Comparison of ENCODE assay signal across 8 mouse cellular contexts in genomic region chr17:47597261-47597660, GRCm38 (mm10). TPM values are rescaled to one million over a fixed set of nuclear protein-coding genes. Genes with fewer than 3 reads are reported as not detected.
DNase-seq lines count a peak whose midpoint lies in the region; ATAC-seq lines count a peak whose summit lies in the region.

No protein-coding gene starts in this region.

- peaks cover 76% of the 10 kb centered on the region for H3K36me3 ChIP-seq in megakaryocyte, embryonic 14.5 days (replicated peaks; ENCODE audit: low read length)
- H3K36me3 ChIP-seq in intestine, embryonic 14.5 days (ENCODE audit: control insufficient read depth, insufficient read depth, low read length), result peaks cover 56% of the 10 kb centered on the region
- H3K36me3 ChIP-seq in neural tube, embryonic 13.5 days, result peaks cover 40% of the 10 kb centered on the region

- peak overlapping the region; percentile 88 for H3K9ac ChIP-seq in intestine, embryonic 14.5 days (ENCODE audit: low read length)
- H3K9ac ChIP-seq in neural tube, embryonic 13.5 days, result peak overlapping the region; percentile 81; the same call in 1 of the 2 replicates

- ATAC-seq in megakaryocyte, adult 5-6 weeks (ENCODE audit: poor library complexity, severe bottlenecking), result no peak
- no peak for ATAC-seq in intestine, embryonic 14.5 days (replicated peaks; ENCODE audit: low FRiP score, low TSS enrichment, low read depth)
- no peak for ATAC-seq in neural tube, embryonic 13.5 days (ENCODE audit: low read depth)

- H3K27ac ChIP-seq in intestine, embryonic 14.5 days (ENCODE audit: low read depth), result peak overlapping the region; percentile 98
- no peak overlapping the region for H3K27ac ChIP-seq in neural tube, embryonic 13.5 days (replicated peaks)

- WGBS in intestine, embryonic 14.5 days, result 37% methylated on average over 13 of the region's 13 CpGs
- WGBS in neural tube, embryonic 13.5 days, result 83% methylated on average over 13 of the region's 13 CpGs

- peaks cover 74% of the 10 kb centered on the region for H3K4me1 ChIP-seq in megakaryocyte, embryonic 14.5 days
- peaks cover 30% of the 10 kb centered on the region for H3K4me1 ChIP-seq in intestine, embryonic 14.5 days (replicated peaks; ENCODE audit: control insufficient read depth, insufficient read depth, low read length)
- peaks cover 48% of the 10 kb centered on the region for H3K4me1 ChIP-seq in neural tube, embryonic 13.5 days (replicated peaks)

- H3K4me2 ChIP-seq in intestine, embryonic 14.5 days (ENCODE audit: low read length), result peak overlapping the region; percentile 97
- peak overlapping the region; percentile 96 for H3K4me2 ChIP-seq in neural tube, embryonic 13.5 days

- peak overlapping the region; percentile 98 for H3K4me3 ChIP-seq in megakaryocyte, embryonic 14.5 days (replicated peaks)
- H3K4me3 ChIP-seq in intestine, embryonic 14.5 days (ENCODE audit: low read depth, low read length), result peak overlapping the region; percentile 73
- H3K4me3 ChIP-seq in neural tube, embryonic 13.5 days, result no peak overlapping the region

- no peaks in the 10 kb centered on the region for H3K9me3 ChIP-seq in megakaryocyte, embryonic 14.5 days
- H3K9me3 ChIP-seq in intestine, embryonic 14.5 days (ENCODE audit: control insufficient read depth, low read length), result no peaks in the 10 kb centered on the region
- H3K9me3 ChIP-seq in neural tube, embryonic 13.5 days, result no peaks in the 10 kb centered on the region

- H3K27me3 ChIP-seq in megakaryocyte, embryonic 14.5 days (replicated peaks), result no peaks in the 10 kb centered on the region
- no peaks in the 10 kb centered on the region for H3K27me3 ChIP-seq in intestine, embryonic 14.5 days (replicated peaks; ENCODE audit: control insufficient read depth, insufficient read depth, low read length)
- H3K27me3 ChIP-seq in neural tube, embryonic 13.5 days, result no peaks in the 10 kb centered on the region

- DNase-seq in adrenal gland, adult (ENCODE audit: inconsistent age in 2 of 2, low spot score in 1 of 2), result peak; percentile 62 to 84
- DNase-seq in adrenal gland, postnatal 4 days (ENCODE audit: low spot score in 2 of 2), result no peak
- no peak for DNase-seq in intestine, embryonic 14.5 days (ENCODE audit: low spot score)
- DNase-seq in gastrocnemius, postnatal 10 days, result no peak
- DNase-seq in yolk sac, embryonic 10.5 days (ENCODE audit: low spot score), result no peak

RNA-seq across cellular contexts. Expression of gene Bysl, which starts 14.0 kb away (rescaled TPM):
- total RNA-seq in adrenal gland, postnatal 4 days (2021), result 10 to 100 TPM; 12.5 to 14.3 TPM
- 7.8 and 17.7 TPM in 2 replicates for polyA plus RNA-seq in megakaryocyte, embryonic 14.5 days (2012; ENCODE audit: insufficient read depth, low replicate concordance)
- total RNA-seq in megakaryocyte, adult 5-6 weeks (2015), result 4.8 and 5.6 TPM in 2 replicates
- total RNA-seq in megakaryocyte, adult 5-6 weeks (2017), result 6.4 and 7.3 TPM in 2 replicates
- polyA plus RNA-seq in intestine, embryonic 14.5 days (2014; fragmentation: Nextera tagmentation; extraction: Ambion mirVana), result 25.7 and 27.4 TPM in 2 replicates
- 32.9 and 33.2 TPM in 2 replicates for polyA plus RNA-seq in neural tube, embryonic 13.5 days (2015; fragmentation: Nextera tagmentation; extraction: Ambion mirVana)
- 10 to 100 TPM; 13.0 TPM for total RNA-seq in gastrocnemius, postnatal 10 days (2021)

RNA-seq across cellular contexts. Expression of gene Med20, which starts 14.1 kb away (rescaled TPM):
- 10 to 100 TPM; 40.4 to 40.8 TPM for total RNA-seq in adrenal gland, postnatal 4 days (2021)
- 2.3 TPM in 1 of 2 replicates, not detected in the other for polyA plus RNA-seq in megakaryocyte, embryonic 14.5 days (2012; ENCODE audit: insufficient read depth, low replicate concordance)
- total RNA-seq in megakaryocyte, adult 5-6 weeks (2015), result 17.2 and 18.2 TPM in 2 replicates
- total RNA-seq in megakaryocyte, adult 5-6 weeks (2017), result 32.2 and 33.8 TPM in 2 replicates
- 45.2 and 48.2 TPM in 2 replicates for polyA plus RNA-seq in intestine, embryonic 14.5 days (2014; fragmentation: Nextera tagmentation; extraction: Ambion mirVana)
- 38.9 and 39.7 TPM in 2 replicates for polyA plus RNA-seq in neural tube, embryonic 13.5 days (2015; fragmentation: Nextera tagmentation; extraction: Ambion mirVana)
- 10 to 100 TPM; 14.7 to 15.5 TPM for total RNA-seq in gastrocnemius, postnatal 10 days (2021)

RNA-seq across cellular contexts. Expression of gene Gm20517, which starts 14.1 kb away (rescaled TPM):
- 1 to 10 TPM; 4.1 to 4.8 TPM for total RNA-seq in adrenal gland, postnatal 4 days (2021)
- 0.29 and 0.81 TPM in 2 replicates for polyA plus RNA-seq in megakaryocyte, embryonic 14.5 days (2012; ENCODE audit: insufficient read depth, low replicate concordance)
- 0.49 and 2.4 TPM in 2 replicates for total RNA-seq in megakaryocyte, adult 5-6 weeks (2015)
- 1.7 and 2.3 TPM in 2 replicates for total RNA-seq in megakaryocyte, adult 5-6 weeks (2017)
- 1.6 and 1.8 TPM in 2 replicates for polyA plus RNA-seq in intestine, embryonic 14.5 days (2014; fragmentation: Nextera tagmentation; extraction: Ambion mirVana)
- 2.4 and 3.0 TPM in 2 replicates for polyA plus RNA-seq in neural tube, embryonic 13.5 days (2015; fragmentation: Nextera tagmentation; extraction: Ambion mirVana)
- total RNA-seq in gastrocnemius, postnatal 10 days (2021), result 1 to 10 TPM; 1.8 to 2.1 TPM

RNA-seq across cellular contexts. Expression of gene Usp49, which starts 33.2 kb away (rescaled TPM):
- total RNA-seq in adrenal gland, postnatal 4 days (2021), result 10 to 100 TPM; 12.7 to 13.3 TPM
- polyA plus RNA-seq in megakaryocyte, embryonic 14.5 days (2012; ENCODE audit: insufficient read depth, low replicate concordance), result 1.2 and 3.7 TPM in 2 replicates
- 3.9 and 5.1 TPM in 2 replicates for total RNA-seq in megakaryocyte, adult 5-6 weeks (2015)
- total RNA-seq in megakaryocyte, adult 5-6 weeks (2017), result 4.2 and 5.3 TPM in 2 replicates
- polyA plus RNA-seq in intestine, embryonic 14.5 days (2014; fragmentation: Nextera tagmentation; extraction: Ambion mirVana), result 5.3 and 6.5 TPM in 2 replicates
- 8.2 and 10.6 TPM in 2 replicates for polyA plus RNA-seq in neural tube, embryonic 13.5 days (2015; fragmentation: Nextera tagmentation; extraction: Ambion mirVana)
- total RNA-seq in gastrocnemius, postnatal 10 days (2021), result 1 to 10 TPM; 4.6 to 4.9 TPM

Comparison
In these comparisons a context has a peak if more than half of its experiments do, and no peak if none do; other contexts are left out.
1. DNase-seq: peak in adrenal gland, adult (2 of 2); none in adrenal gland, postnatal 4 days (0 of 2), intestine, embryonic 14.5 days (single experiment), gastrocnemius, postnatal 10 days (single experiment) and yolk sac, embryonic 10.5 days (single experiment).